Mouse (Mus musculus) bone marrow, adult 2 months (tissue): Measurements from ENCODE around the gene Rgs19.

Experiments
- CTCF ChIP-seq: fragments of 200-500 bp; IDR thresholded peaks from 2 replicates; pipeline ENCODE4 v1.5.1; 2011; ENCODE audit warnings: low read length, control low read depth; ENCODE audit not compliant: control insufficient read depth, insufficient read depth
- POLR2A ChIP-seq: fragments of 200-500 bp; IDR thresholded peaks from 2 replicates; pipeline ENCODE4 v1.6.1; 2011; ENCODE audit warnings: low read depth, mild to moderate bottlenecking, control low read depth, low read length, borderline replicate concordance; ENCODE audit not compliant: control insufficient read depth

DNA sequence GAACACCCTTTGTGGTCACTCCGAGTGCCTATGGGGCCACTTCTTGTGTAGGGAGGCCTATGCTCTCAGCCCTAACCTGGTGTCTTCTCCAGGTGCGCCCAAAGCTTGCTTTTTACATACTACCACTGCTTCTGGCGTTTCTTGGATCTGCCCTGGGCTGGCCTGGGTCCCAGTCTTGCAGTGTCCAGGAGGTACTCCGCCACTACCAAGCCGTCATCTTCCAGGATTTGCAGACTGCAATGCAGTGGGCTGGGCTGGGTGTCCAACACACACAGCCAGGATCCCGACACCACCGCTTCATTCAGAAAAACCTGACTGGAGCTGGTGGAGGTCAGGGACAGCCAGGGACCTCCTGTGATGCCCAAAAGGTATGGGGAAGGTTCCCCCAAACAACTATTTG is 35.2 kb downstream of the Rgs19 start:
- TF ChIP-seq CTCF (no peak), POLR2A (no peak)
